Mouse (Mus musculus): ENCODE results near the gene Dazap1. TPM values are rescaled to one million over a fixed set of nuclear protein-coding genes. Genes with fewer than 3 reads are reported as not detected.

The Dazap1 gene
- polyA plus RNA-seq, 1 experiment: 51.6 TPM

DNA sequence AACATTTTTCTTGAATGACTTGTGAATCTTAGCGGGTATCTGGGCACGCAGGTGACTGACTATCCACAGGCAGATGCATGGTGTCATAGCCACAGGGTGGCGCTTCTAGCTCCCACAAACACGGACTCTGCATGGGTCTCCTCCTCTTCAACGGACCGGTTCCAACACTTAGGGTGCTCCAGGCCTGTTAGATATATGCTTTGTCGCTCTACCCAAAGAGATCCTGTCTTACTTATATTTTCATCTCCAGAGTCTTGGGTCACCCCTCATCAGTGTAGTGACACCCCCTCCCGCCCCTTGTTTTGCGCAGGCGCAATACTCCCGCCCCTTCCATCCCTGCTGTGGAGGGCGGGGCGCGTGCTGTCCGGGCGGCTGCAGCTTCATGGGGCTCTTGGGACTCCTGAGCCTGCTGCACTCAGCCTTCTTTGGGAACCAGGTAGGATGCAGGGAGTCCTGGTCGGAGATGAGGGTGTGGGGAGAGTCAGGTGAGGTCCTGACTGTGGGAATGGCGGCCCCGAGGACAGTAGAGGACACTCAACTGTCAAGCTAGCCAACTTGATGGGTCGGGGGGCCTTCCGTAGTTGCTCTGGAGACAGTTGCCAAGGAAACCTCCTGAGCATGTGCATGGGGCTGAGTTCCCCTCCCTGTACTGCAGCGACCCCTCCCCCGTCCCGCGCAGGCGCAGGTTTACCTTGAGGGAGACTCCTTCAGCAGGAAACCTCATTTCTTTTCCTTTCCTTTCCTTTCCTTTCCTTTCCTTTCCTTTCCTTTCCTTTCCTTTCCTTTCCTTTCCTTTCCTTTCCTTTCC, 34.5 kb downstream of the Dazap1 start, which contains the start of gene Apc2:
Gene Apc2 (plus strand): TSS at position 360 of the 808 bp plus-strand sequence.
- Histone ChIP-seq H3K4me1 (ENCODE audit: control insufficient read depth, insufficient read depth, insufficient read length, low read length) (no peaks in the 10 kb centered on the region; the same call in 1 of the 2 replicates), H3K4me3 (ENCODE audit: insufficient read depth, low read depth, low read length) (peak within 1 kb of the TSS; percentile 55), H3K27ac (replicated peaks; ENCODE audit: low read depth, low read length) (no peak within 1 kb of the TSS)

GRCm38 (mm10) chr10:80296824-80297223, 35.5 kb downstream of the Dazap1 start:
- Histone ChIP-seq H3K4me3 (ENCODE audit: insufficient read depth, low read depth, low read length) (no peak overlapping the region), H3K4me1 (ENCODE audit: control insufficient read depth, insufficient read depth, insufficient read length, low read length) (peaks cover 2% of the 10 kb centered on the region; the same call in 1 of the 2 replicates), H3K27ac (replicated peaks; ENCODE audit: low read depth, low read length) (no peak overlapping the region)

- H3K27ac ChIP-seq (replicated peaks; ENCODE audit: low read depth, low read length): no peak overlapping the region
- no peak overlapping the region for H3K4me3 ChIP-seq (ENCODE audit: insufficient read depth, low read depth, low read length)
- peaks cover 5% of the 10 kb centered on the region; the same call in 1 of the 2 replicates for H3K4me1 ChIP-seq (ENCODE audit: control insufficient read depth, insufficient read depth, insufficient read length, low read length)
These were observed 36.3 kb downstream of the Dazap1 start for GRCm38 (mm10) chr10:80297526-80298133.

DNA sequence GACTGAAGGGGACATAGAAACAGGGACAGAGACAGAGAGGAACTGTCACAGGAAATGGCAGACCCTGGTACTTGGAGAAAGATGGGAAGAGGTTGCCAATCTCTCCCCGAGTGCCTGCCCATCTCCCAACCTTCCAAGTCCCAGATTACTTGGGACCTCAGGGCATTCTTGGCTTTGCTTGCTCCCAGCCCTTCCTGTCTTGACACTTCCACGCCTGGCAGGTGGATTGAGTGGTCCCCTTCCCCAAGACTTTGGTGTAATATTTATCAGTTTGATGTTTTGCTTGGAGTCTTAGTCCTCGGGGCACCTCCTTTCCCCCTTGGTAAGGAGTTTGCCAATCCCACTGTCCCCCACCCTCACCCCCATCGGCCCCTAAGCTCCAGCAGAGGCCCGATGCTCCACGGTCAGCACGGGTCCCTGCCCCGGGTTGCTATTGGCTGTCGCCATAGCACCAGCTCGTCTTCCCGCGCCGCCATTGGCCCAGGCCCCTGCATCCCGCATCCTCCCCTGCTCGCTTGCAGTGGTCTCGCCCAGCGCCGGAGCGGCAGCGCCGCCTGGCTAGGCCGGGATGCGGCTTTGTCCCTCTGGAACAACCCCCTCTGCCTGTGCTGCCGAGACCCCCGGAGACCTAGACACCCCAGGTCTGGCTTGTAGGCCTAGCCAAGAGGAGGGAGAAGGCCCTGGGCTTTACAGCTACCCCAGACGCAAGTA, 37.4 kb downstream of the Dazap1 start:
- Histone ChIP-seq H3K27ac (replicated peaks; ENCODE audit: low read depth, low read length) (no peak overlapping the region), H3K4me1 (ENCODE audit: control insufficient read depth, insufficient read depth, insufficient read length, low read length) (peaks cover 5% of the 10 kb centered on the region; the same call in 1 of the 2 replicates), H3K4me3 (ENCODE audit: insufficient read depth, low read depth, low read length) (peak overlapping the region; percentile 22)

GRCm38 (mm10) chr10:80299301-80299700, 38.0 kb downstream of the Dazap1 start:
- peak overlapping the region; percentile 22 for H3K4me3 ChIP-seq (ENCODE audit: insufficient read depth, low read depth, low read length)

GRCm38 (mm10) chr10:80299824-80300223, 38.5 kb downstream of the Dazap1 start:
- Histone ChIP-seq H3K4me1 (ENCODE audit: control insufficient read depth, insufficient read depth, insufficient read length, low read length) (peaks cover 5% of the 10 kb centered on the region; the same call in 1 of the 2 replicates), H3K4me3 (ENCODE audit: insufficient read depth, low read depth, low read length) (no peak overlapping the region), H3K27ac (replicated peaks; ENCODE audit: low read depth, low read length) (no peak overlapping the region)

More at GRCm38 (mm10) chr10:80299301-80299700, 38.0 kb downstream of the Dazap1 start:
- H3K27ac ChIP-seq (replicated peaks; ENCODE audit: low read depth, low read length): no peak overlapping the region
- H3K4me1 ChIP-seq (ENCODE audit: control insufficient read depth, insufficient read depth, insufficient read length, low read length): peaks cover 5% of the 10 kb centered on the region; the same call in 1 of the 2 replicates

DNA sequence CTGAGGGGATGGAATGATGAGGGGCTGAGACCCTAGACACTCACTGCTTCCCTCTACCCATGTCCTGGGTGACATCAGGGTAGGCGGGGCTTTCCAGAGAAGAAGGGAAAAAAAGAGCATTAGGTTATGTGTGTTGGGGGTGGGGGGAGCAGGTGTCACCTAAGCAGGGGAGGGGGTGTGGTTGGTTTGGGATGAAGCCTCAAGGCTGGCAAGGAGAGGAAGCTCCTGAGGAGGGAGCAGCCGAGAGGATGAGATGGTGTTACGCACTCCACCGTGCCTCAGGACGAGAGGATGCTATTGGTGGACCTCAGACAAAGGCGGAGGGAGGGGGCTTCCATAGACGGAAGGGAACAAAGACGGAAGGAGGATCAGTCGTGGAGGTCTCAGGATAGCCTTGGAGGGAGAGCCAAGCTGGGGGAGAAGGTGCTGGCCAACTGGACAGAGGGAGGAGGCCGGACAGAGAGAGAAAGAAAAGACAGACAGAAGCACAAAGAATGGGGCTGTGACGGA, 39.4 kb downstream of the Dazap1 start:
- Histone ChIP-seq H3K4me1 (ENCODE audit: control insufficient read depth, insufficient read depth, insufficient read length, low read length) (peaks cover 7% of the 10 kb centered on the region; the same call in 1 of the 2 replicates), H3K4me3 (ENCODE audit: insufficient read depth, low read depth, low read length) (no peak overlapping the region), H3K27ac (replicated peaks; ENCODE audit: low read depth, low read length) (no peak overlapping the region)

DNA sequence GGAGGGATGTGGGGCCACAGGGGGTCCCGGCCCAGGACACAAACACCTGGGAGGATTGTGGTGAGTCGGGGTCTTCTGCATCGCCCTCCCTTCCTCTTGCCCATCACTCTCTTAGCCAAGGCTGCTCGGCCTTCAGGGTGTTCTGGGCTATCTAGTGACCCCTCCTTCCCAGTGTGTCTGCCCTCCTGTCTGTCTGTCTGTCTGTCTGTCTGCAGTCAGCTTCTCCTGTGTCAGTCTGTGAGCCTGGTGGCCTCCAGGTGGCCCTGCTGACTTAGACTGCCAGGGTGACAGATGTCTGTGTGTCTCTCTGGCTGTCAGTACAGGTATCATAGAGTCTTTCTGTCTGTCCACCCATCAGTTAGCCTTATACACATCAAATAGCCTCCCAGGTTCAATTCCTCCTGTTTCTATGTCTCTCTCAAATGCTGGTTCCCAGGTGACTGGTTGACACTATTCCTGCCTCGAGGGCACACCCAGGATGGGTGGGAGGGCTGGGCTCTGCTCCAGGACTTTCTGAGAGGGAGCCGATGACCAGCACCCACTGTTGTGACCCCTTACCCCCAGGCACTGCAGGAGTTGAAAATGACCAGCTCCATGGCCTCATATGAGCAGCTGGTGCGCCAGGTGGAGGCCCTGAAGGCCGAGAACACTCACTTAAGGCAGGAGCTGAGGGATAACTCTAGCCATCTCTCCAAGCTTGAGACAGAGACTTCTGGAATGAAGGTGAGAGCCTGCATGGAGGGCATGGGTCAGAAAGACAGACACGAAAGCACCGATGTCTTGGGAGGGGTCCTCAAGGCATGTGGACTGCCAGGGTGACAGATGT, 40.2 kb downstream of the Dazap1 start:
- Histone ChIP-seq H3K4me3 (ENCODE audit: insufficient read depth, low read depth, low read length) (no peak overlapping the region), H3K27ac (replicated peaks; ENCODE audit: low read depth, low read length) (0 out of 2 replicates have a peak overlapping the region, but pooled peaks have one; percentile 46), H3K4me1 (ENCODE audit: control insufficient read depth, insufficient read depth, insufficient read length, low read length) (peaks cover 7% of the 10 kb centered on the region; the same call in 1 of the 2 replicates)

DNA sequence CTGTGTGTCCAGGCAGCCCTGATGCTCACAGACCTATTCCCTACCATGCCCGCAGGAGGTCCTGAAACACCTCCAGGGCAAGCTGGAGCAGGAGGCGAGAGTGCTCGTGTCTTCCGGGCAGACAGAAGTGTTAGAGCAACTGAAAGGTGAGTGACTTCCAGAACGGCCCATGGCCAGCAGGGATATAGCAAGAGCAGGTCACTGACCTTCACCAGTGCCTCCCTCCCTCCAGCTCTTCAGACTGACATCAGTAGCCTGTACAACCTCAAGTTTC, 40.7 kb downstream of the Dazap1 start:
- peak overlapping the region; percentile 33 for H3K27ac ChIP-seq (replicated peaks; ENCODE audit: low read depth, low read length)
- H3K4me3 ChIP-seq (ENCODE audit: insufficient read depth, low read depth, low read length): peak overlapping the region; percentile 32
- peaks cover 7% of the 10 kb centered on the region; the same call in 1 of the 2 replicates for H3K4me1 ChIP-seq (ENCODE audit: control insufficient read depth, insufficient read depth, insufficient read length, low read length)

GRCm38 (mm10) chr10:80302471-80302881, 41.2 kb downstream of the Dazap1 start:
- 0 out of 2 replicates have a peak overlapping the region, but pooled peaks have one; percentile 7 for H3K27ac ChIP-seq (replicated peaks; ENCODE audit: low read depth, low read length)
- peaks cover 7% of the 10 kb centered on the region; the same call in 1 of the 2 replicates for H3K4me1 ChIP-seq (ENCODE audit: control insufficient read depth, insufficient read depth, insufficient read length, low read length)
- H3K4me3 ChIP-seq (ENCODE audit: insufficient read depth, low read depth, low read length): peak overlapping the region; percentile 8; the same call in 1 of the 2 replicates

DNA sequence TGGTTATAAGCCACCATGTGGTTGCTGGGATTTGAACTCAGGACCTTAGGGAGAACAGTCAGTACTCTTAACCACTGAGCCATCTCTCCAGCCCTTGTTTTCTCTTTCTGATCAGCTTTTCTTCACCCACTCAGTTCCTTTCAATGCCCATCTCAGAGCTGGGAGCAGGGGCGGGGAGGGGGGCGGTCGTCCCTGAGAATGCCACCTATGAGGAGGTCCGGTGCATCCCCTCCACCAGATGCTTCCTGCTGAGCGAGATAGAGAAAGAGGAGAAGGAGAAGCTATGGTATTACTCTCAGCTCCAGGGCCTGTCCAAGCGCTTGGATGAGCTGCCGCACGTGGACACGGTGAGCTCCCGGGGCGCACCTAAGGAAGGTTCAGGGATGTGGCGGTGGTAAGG, 43.2 kb downstream of the Dazap1 start:
- Histone ChIP-seq H3K4me3 (ENCODE audit: insufficient read depth, low read depth, low read length) (no peak overlapping the region), H3K27ac (replicated peaks; ENCODE audit: low read depth, low read length) (no peak overlapping the region), H3K4me1 (ENCODE audit: control insufficient read depth, insufficient read depth, insufficient read length, low read length) (peaks cover 7% of the 10 kb centered on the region; the same call in 1 of the 2 replicates)

GRCm38 (mm10) chr10:80304862-80305261, 43.6 kb downstream of the Dazap1 start:
- Histone ChIP-seq H3K4me3 (ENCODE audit: insufficient read depth, low read depth, low read length) (no peak overlapping the region), H3K4me1 (ENCODE audit: control insufficient read depth, insufficient read depth, insufficient read length, low read length) (peaks cover 7% of the 10 kb centered on the region; the same call in 1 of the 2 replicates), H3K27ac (replicated peaks; ENCODE audit: low read depth, low read length) (no peak overlapping the region)

- Histone ChIP-seq H3K4me1 (ENCODE audit: control insufficient read depth, insufficient read depth, insufficient read length, low read length) (no peaks in the 10 kb centered on the region), H3K4me3 (ENCODE audit: insufficient read depth, low read depth, low read length) (no peak overlapping the region)
These were observed 50.3 kb downstream of the Dazap1 start for GRCm38 (mm10) chr10:80311560-80311959.

More at GRCm38 (mm10) chr10:80311560-80311959, 50.3 kb downstream of the Dazap1 start:
- H3K27ac ChIP-seq (replicated peaks; ENCODE audit: low read depth, low read length): no peak overlapping the region

Measured in brown adipose tissue, adult 24 weeks (tissue).